Mouse (Mus musculus) MEL (cell line): ENCODE data around the gene Cpa4. TPM values are rescaled to one million over a fixed set of nuclear protein-coding genes. Genes with fewer than 3 reads are reported as not detected.

ENCODE experiments used
- DNase-seq: peaks from one replicate; pipeline ENCODE4 v3.0.0; 2011; ENCODE audit warnings: low read depth, low spot score
- H3K27ac ChIP-seq: 2 replicates; pipeline ENCODE4 v1.5.1; 2012; ENCODE audit warnings: low read depth, mild to moderate bottlenecking, control low read depth, low read length, moderate library complexity; ENCODE audit not compliant: control insufficient read depth
- H3K27me3 ChIP-seq, 2 experiments: fragments of 150-350 bp in 1 of 2; sonication (generic) in 1 of 2; 2 replicates each; pipeline ENCODE4 v1.6.1; 2012; ENCODE audit warnings: low read length in 2 of 2, mild to moderate bottlenecking in 2 of 2, improper control_type of control experiment in 1 of 2, moderate library complexity in 1 of 2; ENCODE audit not compliant: insufficient read depth in 2 of 2, control insufficient read depth in 1 of 2
- H3K36me3 ChIP-seq, 2 experiments: 2 replicates each; pipeline ENCODE4 v1.6.1; 2012 to 2014; ENCODE audit warnings: low read length in 2 of 2, improper control_type of control experiment in 1 of 2, inconsistent platforms in 1 of 2, mild to moderate bottlenecking in 1 of 2; ENCODE audit not compliant: insufficient read depth in 2 of 2, control insufficient read depth in 1 of 2
- H3K4me1 ChIP-seq, 2 experiments: fragments of 150-350 bp in 1 of 2; sonication (generic) in 1 of 2; 2 replicates each; pipeline ENCODE4 v1.6.1; 2012; ENCODE audit warnings: low read length in 2 of 2, improper control_type of control experiment in 1 of 2, mild to moderate bottlenecking in 1 of 2; ENCODE audit not compliant: insufficient read depth in 2 of 2, control insufficient read depth in 1 of 2
- H3K4me3 ChIP-seq, 2 experiments: fragments of 150-350 bp in 1 of 2; sonication (generic) in 1 of 2; 2 replicates each; pipeline ENCODE4 v1.5.1; 2012; ENCODE audit warnings: low read depth in 2 of 2, low read length in 2 of 2, mild to moderate bottlenecking in 2 of 2, moderate library complexity in 2 of 2, control low read depth in 1 of 2, improper control_type of control experiment in 1 of 2; ENCODE audit not compliant: control insufficient read depth in 1 of 2, insufficient read depth in 1 of 2
- H3K79me2 ChIP-seq: 2 replicates; pipeline ENCODE4 v1.6.1; 2012; ENCODE audit warnings: mild to moderate bottlenecking, low read length, moderate library complexity; ENCODE audit not compliant: control insufficient read depth, poor library complexity, insufficient read depth
- H3K9ac ChIP-seq: 2 replicates; pipeline ENCODE4 v1.6.1; 2012; ENCODE audit warnings: low read depth, mild to moderate bottlenecking, control low read depth, low read length, moderate library complexity; ENCODE audit not compliant: control insufficient read depth, poor library complexity, severe bottlenecking
- H3K9me3 ChIP-seq: fragments of 150-350 bp; sonication (generic); replicated peaks from 2 replicates; pipeline ENCODE4 v1.6.1; 2012; ENCODE audit warnings: mild to moderate bottlenecking, low read length, improper control_type of control experiment, moderate library complexity; ENCODE audit not compliant: insufficient read depth
- BHLHE40 ChIP-seq: IDR thresholded peaks from 2 replicates; pipeline ENCODE4 v1.6.1; 2012; ENCODE audit warnings: low read depth, mild to moderate bottlenecking, inconsistent platforms, low read length, improper control_type of control experiment, borderline replicate concordance
- CHD1 ChIP-seq: IDR thresholded peaks from 2 replicates; pipeline ENCODE4 v1.6.1; 2012; ENCODE audit warnings: low read depth, mild to moderate bottlenecking, inconsistent platforms, low read length, improper control_type of control experiment
- CHD2 ChIP-seq: IDR thresholded peaks from 2 replicates; pipeline ENCODE4 v1.6.1; 2011; ENCODE audit warnings: low read length, improper control_type of control experiment
- CTCF ChIP-seq, 3 experiments: IDR thresholded peaks in 2 of 3; conservative IDR thresholded peaks in 1 of 3; 2 replicates each; pipeline ENCODE4 v1.5.1; 2011 to 2012; ENCODE audit warnings: low read length in 3 of 3, low read depth in 2 of 3, mild to moderate bottlenecking in 2 of 3, improper control_type of control experiment in 1 of 3, inconsistent platforms in 1 of 3, mixed read lengths in 1 of 3, moderate library complexity in 1 of 3; ENCODE audit not compliant: control insufficient read depth in 1 of 3, insufficient read depth in 1 of 3, poor library complexity in 1 of 3, severe bottlenecking in 1 of 3
- EP300 ChIP-seq, 2 experiments: IDR thresholded peaks; 2 replicates each; pipeline ENCODE4 v1.6.1; 2011; ENCODE audit warnings: improper control_type of control experiment in 2 of 2, low read length in 2 of 2, low read depth in 1 of 2, mild to moderate bottlenecking in 1 of 2
- ETS1 ChIP-seq: IDR thresholded peaks from 2 replicates; pipeline ENCODE4 v1.6.1; 2012; ENCODE audit warnings: low read depth, mild to moderate bottlenecking, inconsistent platforms, low read length, improper control_type of control experiment, moderate library complexity
- GATA1 ChIP-seq: IDR thresholded peaks from 2 replicates; pipeline ENCODE4 v1.6.1; 2011; ENCODE audit warnings: low read depth, low read length, improper control_type of control experiment
- HCFC1 ChIP-seq: IDR thresholded peaks from 2 replicates; pipeline ENCODE4 v1.6.1; 2012; ENCODE audit warnings: low read depth, mild to moderate bottlenecking, inconsistent platforms, low read length, improper control_type of control experiment, moderate library complexity
- JUND ChIP-seq: IDR thresholded peaks from 2 replicates; pipeline ENCODE4 v1.6.1; 2011; ENCODE audit warnings: low read depth, mild to moderate bottlenecking, improper control_type of control experiment, low read length
- KAT2A ChIP-seq: conservative IDR thresholded peaks from 2 replicates; pipeline ENCODE4 v1.6.1; 2012; ENCODE audit warnings: low read depth, low read length, improper control_type of control experiment, inconsistent platforms
- MAFK ChIP-seq: IDR thresholded peaks from 2 replicates; pipeline ENCODE4 v1.6.1; 2011; ENCODE audit warnings: low read depth, mild to moderate bottlenecking, low read length, improper control_type of control experiment, borderline replicate concordance
- MEF2A ChIP-seq: IDR thresholded peaks from 2 replicates; pipeline ENCODE4 v1.6.1; 2014; ENCODE audit warnings: low read depth, mild to moderate bottlenecking, inconsistent platforms, low read length, improper control_type of control experiment; ENCODE audit not compliant: poor library complexity, insufficient replicate concordance, severe bottlenecking; ENCODE audit errors: extremely low read depth
- MXI1 ChIP-seq: IDR thresholded peaks from 2 replicates; pipeline ENCODE4 v1.6.1; 2011; ENCODE audit warnings: mild to moderate bottlenecking, low read depth, low read length, improper control_type of control experiment
- NELFE ChIP-seq: IDR thresholded peaks from 2 replicates; pipeline ENCODE4 v1.6.1; 2011; ENCODE audit warnings: low read depth, low read length, improper control_type of control experiment
- NRF1 ChIP-seq: IDR thresholded peaks from 2 replicates; pipeline ENCODE4 v1.6.1; 2014; ENCODE audit warnings: low read depth, mild to moderate bottlenecking, inconsistent platforms, low read length, improper control_type of control experiment, moderate library complexity; ENCODE audit not compliant: poor library complexity, insufficient read depth, severe bottlenecking
- POLR2A ChIP-seq, 2 experiments: IDR thresholded peaks; 2 replicates each; pipeline ENCODE4 v1.6.1; 2011 to 2012; ENCODE audit warnings: low read length in 2 of 2, mild to moderate bottlenecking in 2 of 2, control low read depth in 1 of 2, improper control_type of control experiment in 1 of 2, low read depth in 1 of 2, moderate library complexity in 1 of 2; ENCODE audit not compliant: control insufficient read depth in 1 of 2, insufficient read depth in 1 of 2, poor library complexity in 1 of 2
- POLR2AphosphoS2 ChIP-seq: IDR thresholded peaks from 2 replicates; pipeline ENCODE4 v1.6.1; 2011; ENCODE audit warnings: low read length, improper control_type of control experiment
- RAD21 ChIP-seq: IDR thresholded peaks from 2 replicates; pipeline ENCODE4 v1.6.1; 2011; ENCODE audit warnings: mild to moderate bottlenecking, low read depth, low read length, improper control_type of control experiment
- SIN3A ChIP-seq: IDR thresholded peaks from 2 replicates; pipeline ENCODE4 v1.6.1; 2012; ENCODE audit warnings: low read length, improper control_type of control experiment, inconsistent platforms
- TBP ChIP-seq: IDR thresholded peaks from 2 replicates; pipeline ENCODE4 v1.8.0; 2011; ENCODE audit warnings: low read depth, low read length, improper control_type of control experiment
- ZKSCAN1 ChIP-seq: IDR thresholded peaks from 2 replicates; pipeline ENCODE4 v1.6.1; 2012; ENCODE audit warnings: low read depth, mild to moderate bottlenecking, inconsistent platforms, low read length, improper control_type of control experiment, moderate library complexity
- ZNF384 ChIP-seq: IDR thresholded peaks from 2 replicates; pipeline ENCODE4 v1.6.1; 2012; ENCODE audit warnings: low read depth, mild to moderate bottlenecking, inconsistent platforms, low read length, improper control_type of control experiment
- polyA plus RNA-seq, 2 experiments: library from polyadenylated mRNA; stranded (reverse) in 1 of 2; unstranded in 1 of 2; fragments of >175 nt in 1 of 2; fragments of >200 nt in 1 of 2; gene quantifications; 2 replicates each; pipeline versions ENCODE4 v1.2.1 to v1.2.4; 2012; ENCODE audit warnings: low replicate concordance in 2 of 2, low read depth in 1 of 2; ENCODE audit not compliant: insufficient read length in 2 of 2, insufficient read depth in 1 of 2, missing spikeins in 1 of 2
- total RNA-seq: library from RNA; depleted of rRNA; stranded (reverse); fragments of 300-350 nt; gene quantifications from 2 replicates; pipeline ENCODE4 v1.2.3, GENCODE M21; 2012

Gene Cpa4
- total and polyA plus RNA-seq, 3 experiments: not detected

DNA sequence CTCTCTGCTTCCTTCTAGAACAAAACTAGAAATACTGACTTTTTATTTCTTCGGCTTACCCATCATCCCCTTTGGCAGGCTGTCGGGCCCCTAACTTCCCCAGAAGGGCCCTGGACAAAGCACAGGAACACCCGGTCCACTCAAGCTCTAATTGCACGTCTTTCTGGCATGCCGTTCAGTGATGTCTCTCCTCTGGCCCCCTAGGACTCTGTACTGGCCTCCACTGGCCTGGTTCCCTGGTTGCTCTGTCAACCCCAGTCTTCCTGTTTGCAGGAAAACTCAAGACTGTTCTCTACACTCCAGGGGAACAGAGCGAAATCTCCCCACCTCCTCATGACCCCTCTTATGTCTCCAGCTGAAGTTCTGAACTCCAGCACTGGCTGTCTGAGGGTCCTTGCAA, 50.6 kb downstream of the Cpa4 start:
- H3K36me3 ChIP-seq: 0 out of 4 replicates have a peak, but pooled peaks cover 0 to 2% of the 10 kb centered on the region in 2 experiments
- H3K9ac ChIP-seq: no peak overlapping the region
- no peaks in the 10 kb centered on the region for H3K79me2 ChIP-seq
- no peaks in the 10 kb centered on the region for H3K9me3 ChIP-seq
- TF ChIP-seq ETS1 (no peak), EP300 (IDR thresholded peaks at IDR 0.05; ENCODE audit: low read depth in 1 of 2, low read length in 2 of 2) (no peak), CTCF (IDR thresholded peaks at IDR 0.05 in 2 of 3, conservative IDR thresholded peaks at IDR 0.05 in 1 of 3; ENCODE audit: control insufficient read depth in 1 of 3, insufficient read depth in 1 of 3, low read depth in 2 of 3, low read length in 3 of 3, poor library complexity in 1 of 3, severe bottlenecking in 1 of 3) (no peak), BHLHE40 (no peak)
- no peak overlapping the region for H3K4me3 ChIP-seq
- no peak overlapping the region for H3K27ac ChIP-seq
- peaks cover 0 to 4% of the 10 kb centered on the region in 2 experiments; a peak in 1 of 4 replicates for H3K4me1 ChIP-seq
- H3K27me3 ChIP-seq: peaks cover 0 to 3% of the 10 kb centered on the region in 2 experiments; a peak in 2 of 4 replicates
- no peak for DNase-seq

DNA sequence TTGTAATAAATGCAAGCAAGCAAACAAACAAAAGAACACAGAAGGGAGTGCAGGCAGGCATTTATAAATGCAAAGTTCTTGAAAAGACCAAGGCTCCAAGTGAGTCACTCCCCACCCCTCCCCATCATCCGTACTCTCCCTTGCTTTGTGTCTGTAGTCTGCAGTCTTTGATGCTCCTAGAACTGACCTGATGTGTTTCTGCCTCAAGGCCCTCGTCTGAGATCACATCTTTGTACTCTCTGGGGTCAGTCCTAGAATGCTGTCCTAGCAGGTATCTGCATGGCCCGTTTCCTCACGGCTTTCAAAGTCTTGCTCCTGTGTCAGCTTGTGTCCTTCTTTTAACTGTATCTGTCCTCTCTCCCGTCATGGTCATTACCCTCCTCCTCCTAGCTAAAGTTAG, 51.4 kb downstream of the Cpa4 start:
- no peak overlapping the region for H3K27ac ChIP-seq
- H3K4me1 ChIP-seq: peaks cover 0 to 4% of the 10 kb centered on the region in 2 experiments; a peak in 1 of 4 replicates
- H3K4me3 ChIP-seq: no peak overlapping the region
- no peak overlapping the region for H3K9ac ChIP-seq
- peaks cover 0 to 3% of the 10 kb centered on the region in 2 experiments; a peak in 2 of 4 replicates for H3K27me3 ChIP-seq
- no peaks in the 10 kb centered on the region for H3K79me2 ChIP-seq
- H3K36me3 ChIP-seq: 0 out of 4 replicates have a peak, but pooled peaks cover 0 to 2% of the 10 kb centered on the region in 2 experiments
- DNase-seq: no peak
- TF ChIP-seq ZNF384 (no peak), NRF1 (no peak), CTCF (IDR thresholded peaks at IDR 0.05 in 2 of 3, conservative IDR thresholded peaks at IDR 0.05 in 1 of 3; ENCODE audit: control insufficient read depth in 1 of 3, insufficient read depth in 1 of 3, low read depth in 2 of 3, low read length in 3 of 3, poor library complexity in 1 of 3, severe bottlenecking in 1 of 3) (no peak), CHD1 (no peak), POLR2AphosphoS2 (no peak), MXI1 (no peak), POLR2A (IDR thresholded peaks at IDR 0.05; ENCODE audit: control insufficient read depth in 1 of 2, insufficient read depth in 1 of 2, low read depth in 1 of 2, low read length in 2 of 2, poor library complexity in 1 of 2) (no peak), KAT2A (no peak), CHD2 (no peak), MAFK (no peak), SIN3A (no peak), ETS1 (no peak), MEF2A (no peak), HCFC1 (no peak), GATA1 (no peak), ZKSCAN1 (no peak), TBP (no peak), NELFE (no peak), RAD21 (no peak), JUND (no peak)
- no peaks in the 10 kb centered on the region for H3K9me3 ChIP-seq
